Mouse (Mus musculus): Measurements from ENCODE around the gene Letm1. TPM values are rescaled to one million over a fixed set of nuclear protein-coding genes. Genes with fewer than 3 reads are reported as not detected.

Letm1 gene
- polyA plus RNA-seq, 1 experiment from 2014 or later: 39.1 TPM

- no peaks in the 10 kb centered on the region for H3K4me1 ChIP-seq (ENCODE audit: insufficient read depth, low read depth, low read length)
- ATAC-seq (no peak), DNase-seq (ENCODE audit: low spot score) (no peak)
- no peak overlapping the region for H3K27ac ChIP-seq (ENCODE audit: low read length)
- no peak overlapping the region for H3K4me2 ChIP-seq (replicated peaks; ENCODE audit: low read depth, low read length)
- H3K27me3 ChIP-seq (replicated peaks; ENCODE audit: insufficient read depth, low read length): no peaks in the 10 kb centered on the region
- H3K4me3 ChIP-seq (ENCODE audit: low read depth, low read length): no peak overlapping the region
- TF ChIP-seq CTCF (IDR thresholded peaks at IDR 0.05) (no peak), EP300 (IDR thresholded peaks at IDR 0.05) (no peak)
- no peaks in the 10 kb centered on the region for H3K9me3 ChIP-seq (ENCODE audit: low read length)
- H3K9ac ChIP-seq (replicated peaks; ENCODE audit: low read depth): no peak overlapping the region
- H3K36me3 ChIP-seq (ENCODE audit: insufficient read depth, low read length): peaks cover 45% of the 10 kb centered on the region
- 87% methylated on average over 16 of the region's 16 CpGs for WGBS
These were observed 47.1 kb downstream of the Letm1 start for GRCm38 (mm10) chr5:33735412-33736092.

DNA sequence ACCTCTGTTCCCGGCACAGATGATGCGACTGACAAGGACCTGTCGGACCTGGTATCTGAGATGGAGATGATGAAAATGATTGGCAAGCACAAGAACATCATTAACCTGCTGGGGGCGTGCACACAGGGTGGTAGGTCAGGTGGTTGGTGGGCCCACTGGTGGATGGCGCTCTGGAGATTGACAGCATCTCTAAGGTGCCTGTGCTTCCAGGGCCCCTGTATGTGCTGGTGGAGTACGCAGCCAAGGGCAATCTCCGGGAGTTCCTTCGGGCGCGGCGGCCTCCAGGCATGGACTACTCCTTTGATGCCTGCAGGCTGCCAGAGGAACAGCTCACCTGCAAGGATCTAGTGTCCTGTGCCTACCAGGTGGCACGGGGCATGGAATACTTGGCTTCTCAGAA is 48.8 kb downstream of the Letm1 start:
- Histone ChIP-seq H3K36me3 (ENCODE audit: insufficient read depth, low read length) (peaks cover 54% of the 10 kb centered on the region), H3K9ac (replicated peaks; ENCODE audit: low read depth) (no peak overlapping the region), H3K4me1 (ENCODE audit: insufficient read depth, low read depth, low read length) (no peaks in the 10 kb centered on the region), H3K4me2 (replicated peaks; ENCODE audit: low read depth, low read length) (no peak overlapping the region), H3K27ac (ENCODE audit: low read length) (no peak overlapping the region), H3K27me3 (replicated peaks; ENCODE audit: insufficient read depth, low read length) (no peaks in the 10 kb centered on the region), H3K9me3 (ENCODE audit: low read length) (no peaks in the 10 kb centered on the region), H3K4me3 (ENCODE audit: low read depth, low read length) (no peak overlapping the region)
- WGBS: 91% methylated on average over 12 of the region's 12 CpGs
- ATAC-seq (no peak), DNase-seq (ENCODE audit: low spot score) (no peak)
- TF ChIP-seq CTCF (IDR thresholded peaks at IDR 0.05) (no peak), EP300 (IDR thresholded peaks at IDR 0.05) (no peak)

DNA sequence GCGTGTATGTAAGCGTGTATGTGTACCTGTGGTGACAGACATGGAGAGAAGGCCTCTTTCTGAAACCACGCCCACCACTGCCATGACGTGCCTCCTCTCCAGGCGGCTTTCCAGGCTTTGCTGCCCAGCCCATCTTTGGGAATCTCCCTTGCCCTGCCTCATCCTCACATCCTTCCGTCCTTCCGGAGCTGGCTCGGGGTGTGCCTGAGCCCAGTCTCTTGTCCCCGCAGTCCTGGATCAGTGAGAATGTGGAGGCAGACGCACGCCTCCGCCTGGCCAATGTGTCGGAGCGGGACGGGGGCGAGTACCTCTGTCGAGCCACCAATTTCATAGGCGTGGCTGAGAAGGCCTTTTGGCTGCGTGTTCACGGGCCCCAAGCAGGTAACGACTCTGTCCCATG is 51.6 kb downstream of the Letm1 start:
- 62% methylated on average over 21 of the region's 21 CpGs for WGBS
- Histone ChIP-seq H3K4me2 (replicated peaks; ENCODE audit: low read depth, low read length) (no peak overlapping the region), H3K9me3 (ENCODE audit: low read length) (no peaks in the 10 kb centered on the region), H3K4me1 (ENCODE audit: insufficient read depth, low read depth, low read length) (no peaks in the 10 kb centered on the region), H3K27ac (ENCODE audit: low read length) (no peak overlapping the region), H3K36me3 (ENCODE audit: insufficient read depth, low read length) (peaks cover 54% of the 10 kb centered on the region), H3K9ac (replicated peaks; ENCODE audit: low read depth) (no peak overlapping the region), H3K4me3 (ENCODE audit: low read depth, low read length) (no peak overlapping the region), H3K27me3 (replicated peaks; ENCODE audit: insufficient read depth, low read length) (no peaks in the 10 kb centered on the region)
- TF ChIP-seq EP300 (IDR thresholded peaks at IDR 0.05) (no peak), CTCF (IDR thresholded peaks at IDR 0.05) (no peak)
- ATAC-seq: no peak
- DNase-seq (ENCODE audit: low spot score): no peak

GRCm38 (mm10) chr5:33730516-33730915 is 52.1 kb downstream of the Letm1 start:
- H3K36me3 ChIP-seq (ENCODE audit: insufficient read depth, low read length): peaks cover 50% of the 10 kb centered on the region
- H3K9ac ChIP-seq (replicated peaks; ENCODE audit: low read depth): no peak overlapping the region

DNA sequence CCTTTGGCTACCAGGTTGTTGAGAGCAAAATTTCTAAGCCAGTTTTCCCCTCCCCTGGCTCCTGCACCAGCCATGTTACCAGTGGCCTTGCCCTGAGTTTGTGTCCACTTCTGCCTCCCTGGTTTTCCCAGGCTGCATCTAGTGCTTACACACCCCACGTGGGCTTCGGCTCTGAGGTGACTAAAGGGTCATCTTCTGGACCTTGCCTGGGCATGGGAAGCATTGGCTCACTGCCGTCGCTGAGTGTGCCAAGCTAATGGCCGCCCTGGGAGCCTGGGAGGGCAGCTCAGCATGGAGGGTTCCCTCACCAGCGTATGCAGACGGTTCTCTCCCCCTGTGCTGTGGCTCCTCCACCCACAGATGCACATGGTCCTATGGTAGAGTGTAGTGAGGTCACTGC is 53.8 kb downstream of the Letm1 start:
- WGBS: 74% methylated on average over 7 of the region's 7 CpGs
- Histone ChIP-seq H3K4me1 (ENCODE audit: insufficient read depth, low read depth, low read length) (0 out of 2 replicates have a peak, but pooled peaks cover 4% of the 10 kb centered on the region), H3K27ac (ENCODE audit: low read length) (no peak overlapping the region), H3K4me3 (ENCODE audit: low read depth, low read length) (no peak overlapping the region), H3K4me2 (replicated peaks; ENCODE audit: low read depth, low read length) (no peak overlapping the region), H3K9ac (replicated peaks; ENCODE audit: low read depth) (no peak overlapping the region), H3K27me3 (replicated peaks; ENCODE audit: insufficient read depth, low read length) (no peaks in the 10 kb centered on the region), H3K36me3 (ENCODE audit: insufficient read depth, low read length) (peaks cover 34% of the 10 kb centered on the region; the same call in 1 of the 2 replicates), H3K9me3 (ENCODE audit: low read length) (no peaks in the 10 kb centered on the region)
- ATAC-seq (no peak), DNase-seq (ENCODE audit: low spot score) (no peak)
- TF ChIP-seq CTCF (IDR thresholded peaks at IDR 0.05): no peak
- no peak for TF ChIP-seq EP300 (IDR thresholded peaks at IDR 0.05)

More at GRCm38 (mm10) chr5:33730516-33730915, 52.1 kb downstream of the Letm1 start:
- H3K27me3 ChIP-seq (replicated peaks; ENCODE audit: insufficient read depth, low read length): no peaks in the 10 kb centered on the region
- H3K27ac ChIP-seq (ENCODE audit: low read length): no peak overlapping the region
- WGBS: 43% methylated on average over 5 of the region's 5 CpGs
- H3K4me1 ChIP-seq (ENCODE audit: insufficient read depth, low read depth, low read length): no peaks in the 10 kb centered on the region
- no peaks in the 10 kb centered on the region for H3K9me3 ChIP-seq (ENCODE audit: low read length)
- no peak overlapping the region for H3K4me2 ChIP-seq (replicated peaks; ENCODE audit: low read depth, low read length)
- ATAC-seq: peak; percentile 76
- TF ChIP-seq EP300 (IDR thresholded peaks at IDR 0.05) (peak; percentile 48), CTCF (IDR thresholded peaks at IDR 0.05) (no peak)
- peak; percentile 89 for DNase-seq (ENCODE audit: low spot score)
- H3K4me3 ChIP-seq (ENCODE audit: low read depth, low read length): no peak overlapping the region

DNA sequence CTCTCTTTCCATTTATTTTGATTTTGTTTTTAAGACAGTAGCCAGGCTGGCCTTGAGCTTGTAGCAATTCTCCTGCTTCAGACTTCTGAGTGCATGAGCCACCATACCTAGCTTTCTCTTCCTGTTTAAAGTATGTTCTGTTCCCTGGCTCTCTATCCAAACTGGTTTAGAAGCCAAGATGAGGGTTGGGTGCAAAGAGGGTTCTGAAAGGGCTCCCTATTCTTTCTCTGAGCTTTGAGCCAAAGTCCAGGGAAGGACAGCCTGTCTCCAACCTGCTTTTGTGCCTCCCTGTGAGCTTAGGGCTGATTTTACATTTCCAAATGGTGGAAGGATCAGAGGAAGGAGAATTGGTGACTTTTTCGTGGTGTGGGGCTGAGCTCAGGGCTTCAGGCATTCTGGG is 55.7 kb downstream of the Letm1 start:
- WGBS: 71% methylated on average over 1 of the region's 1 CpGs
- Histone ChIP-seq H3K4me3 (ENCODE audit: low read depth, low read length) (no peak overlapping the region), H3K4me2 (replicated peaks; ENCODE audit: low read depth, low read length) (peak overlapping the region; percentile 30; the same call in 1 of the 2 replicates), H3K36me3 (ENCODE audit: insufficient read depth, low read length) (peaks cover 17% of the 10 kb centered on the region; the same call in 1 of the 2 replicates), H3K27ac (ENCODE audit: low read length) (no peak overlapping the region), H3K9ac (replicated peaks; ENCODE audit: low read depth) (no peak overlapping the region), H3K9me3 (ENCODE audit: low read length) (no peaks in the 10 kb centered on the region), H3K27me3 (replicated peaks; ENCODE audit: insufficient read depth, low read length) (no peaks in the 10 kb centered on the region), H3K4me1 (ENCODE audit: insufficient read depth, low read depth, low read length) (0 out of 2 replicates have a peak, but pooled peaks cover 4% of the 10 kb centered on the region)
- no peak for DNase-seq (ENCODE audit: low spot score)
- no peak for ATAC-seq
- TF ChIP-seq CTCF (IDR thresholded peaks at IDR 0.05) (no peak), EP300 (IDR thresholded peaks at IDR 0.05) (no peak)
